Mouse (Mus musculus) liver, postnatal 0 days (tissue): ENCODE results near the gene Rpl39.

Source experiments
- CTCF ChIP-seq: sonication (generic); IDR thresholded peaks from 2 replicates; pipeline ENCODE4 v1.5.1; 2016; ENCODE audit warnings: antibody characterized with exemption, low read depth
- EP300 ChIP-seq: IDR thresholded peaks from 2 replicates; pipeline ENCODE4 v1.6.1; 2016; ENCODE audit warnings: antibody characterized with exemption, low read depth, mild to moderate bottlenecking

GRCm38 (mm10) chrX:37076651-37077050 is 8.6 kb downstream of the Rpl39 start:
- TF ChIP-seq EP300, result no peak
- no peak for TF ChIP-seq CTCF
